Mouse (Mus musculus): ENCODE measurements around the gene Ankrd33b.

DNA sequence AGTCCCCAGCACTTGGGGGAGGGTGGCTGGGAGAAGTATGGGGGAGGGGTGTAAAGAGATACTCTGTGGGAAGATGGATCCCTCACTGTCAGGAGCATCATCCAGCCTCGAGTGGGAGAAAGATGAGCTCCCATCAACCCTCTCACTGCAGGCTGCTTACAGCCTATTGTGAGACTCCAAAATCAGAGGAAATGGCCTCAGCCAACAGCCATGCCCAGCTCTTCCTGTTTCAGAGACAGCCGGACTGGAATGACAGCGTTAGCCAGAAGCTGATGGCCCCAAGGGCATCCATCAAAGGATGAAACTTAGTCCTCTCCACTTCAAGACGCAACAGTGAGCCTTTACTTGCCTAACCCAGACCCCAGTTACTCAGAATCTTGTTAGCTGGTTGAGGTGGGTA is 47.7 kb upstream of the Ankrd33b start:
- TF ChIP-seq CTCF (IDR thresholded peaks at IDR 0.05; ENCODE audit: borderline replicate concordance, control insufficient read depth, extremely low read depth, insufficient read depth, low read length, poor library complexity) (no peak), POLR2A (IDR thresholded peaks at IDR 0.05; ENCODE audit: control insufficient read depth, extremely low read depth, insufficient read depth, low read length, poor library complexity) (no peak)
